Mouse (Mus musculus) midbrain, embryonic 15.5 days (tissue): ENCODE data around the gene Nptxr. TPM values are rescaled to one million over a fixed set of nuclear protein-coding genes. Genes with fewer than 3 reads are reported as not detected.

Experiments
- ATAC-seq: fragments of 200-750 bp; cut with Nextera tagmentation; replicated peaks from 2 replicates; pipeline ENCODE4 v1.8.0; 2017; ENCODE audit warnings: moderate TSS enrichment
- H3K27ac ChIP-seq: fragments of 300-500 bp; sonication (generic); 2 replicates; pipeline ENCODE4 v1.5.1; 2015; ENCODE audit warnings: mild to moderate bottlenecking, inconsistent platforms
- H3K27me3 ChIP-seq: fragments of 300-500 bp; sonication (generic); replicated peaks from 2 replicates; pipeline ENCODE4 v1.6.1; 2015; ENCODE audit warnings: inconsistent platforms
- H3K36me3 ChIP-seq: fragments of 300-500 bp; sonication (generic); replicated peaks from 2 replicates; pipeline ENCODE4 v1.6.1; 2015; ENCODE audit warnings: inconsistent platforms
- H3K4me1 ChIP-seq: fragments of 300-500 bp; sonication (generic); 2 replicates; pipeline ENCODE4 v1.6.1; 2015; ENCODE audit warnings: inconsistent platforms
- H3K4me2 ChIP-seq: fragments of 300-500 bp; sonication (generic); 2 replicates; pipeline ENCODE4 v1.6.1; 2015; ENCODE audit warnings: inconsistent platforms, mild to moderate bottlenecking, moderate library complexity
- H3K4me3 ChIP-seq: fragments of 300-500 bp; sonication (generic); 2 replicates; pipeline ENCODE4 v1.5.1; 2015; ENCODE audit warnings: mild to moderate bottlenecking, inconsistent platforms
- H3K9ac ChIP-seq: fragments of 300-500 bp; sonication (generic); 2 replicates; pipeline ENCODE4 v1.6.1; 2015; ENCODE audit warnings: mild to moderate bottlenecking, inconsistent platforms
- H3K9me3 ChIP-seq: fragments of 300-500 bp; sonication (generic); 2 replicates; pipeline ENCODE4 v1.6.1; 2016; ENCODE audit warnings: inconsistent platforms
- WGBS: fragments of 180-500 bp; shearing (Covaris S2); methylation state at CpG from one replicate; pipeline ENCODE4 v1.1.7; 2015; ENCODE audit warnings: mixed read lengths; 5-methylcytosine and 5-hydroxymethylcytosine counted together
- polyA plus RNA-seq: library from polyadenylated mRNA; unstranded; fragments of >200 nt; fragmentation: Nextera tagmentation; extraction: Ambion mirVana; gene quantifications from 2 replicates; pipeline ENCODE4 v1.2.1, GENCODE M21; 2015

Gene Nptxr
- polyA plus RNA-seq, 1 experiment from 2014 or later = 54.8 TPM

DNA sequence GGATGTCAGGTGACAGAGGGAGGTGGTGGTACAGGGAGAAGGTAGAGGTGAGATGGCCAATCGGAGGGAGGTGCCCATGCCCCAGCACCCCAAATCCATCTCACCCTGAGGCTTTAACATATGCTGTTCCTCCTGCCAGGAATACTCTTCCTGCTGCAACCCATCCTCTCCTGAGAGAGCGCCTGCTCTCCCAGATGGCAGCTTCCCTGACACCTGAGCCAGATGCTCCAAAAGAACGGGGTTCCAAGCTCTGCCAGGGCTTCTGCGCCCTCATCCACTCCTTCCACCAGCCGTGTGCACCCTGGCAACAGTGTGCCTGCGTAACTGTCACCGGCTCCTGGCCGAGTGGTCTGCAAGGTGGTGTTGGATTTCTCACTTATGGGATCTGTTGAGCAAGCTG, 6.9 kb downstream of the Nptxr start:
- H3K9me3 ChIP-seq = no peaks in the 10 kb centered on the region
- ATAC-seq = no peak
- no peak overlapping the region for H3K9ac ChIP-seq
- H3K27me3 ChIP-seq = peaks cover 14% of the 10 kb centered on the region; the same call in 1 of the 2 replicates
- 89% methylated on average over 8 of the region's 8 CpGs for WGBS
- peaks cover 13% of the 10 kb centered on the region for H3K4me1 ChIP-seq
- no peak overlapping the region for H3K4me2 ChIP-seq
- H3K4me3 ChIP-seq = no peak overlapping the region
- no peaks in the 10 kb centered on the region for H3K36me3 ChIP-seq
- H3K27ac ChIP-seq = no peak overlapping the region

DNA sequence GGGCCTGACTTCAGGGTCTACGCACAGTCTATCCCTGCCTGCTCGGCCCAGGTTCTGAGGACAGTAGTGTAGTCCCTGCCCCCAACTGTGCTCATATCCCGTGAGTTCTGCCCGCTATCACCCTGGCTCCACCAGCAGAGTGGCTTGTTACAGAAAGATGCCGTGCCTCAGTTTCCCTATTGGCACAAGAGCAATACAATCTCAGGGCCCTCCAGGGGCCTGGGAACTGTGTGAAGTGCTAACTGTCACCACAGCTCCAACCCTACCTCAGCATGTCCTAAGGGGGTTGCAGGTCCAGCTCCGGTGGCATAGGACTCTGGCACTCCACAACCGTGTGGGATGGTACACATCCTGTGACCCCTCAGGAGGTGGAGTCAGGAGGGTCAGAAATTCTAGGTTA, 7.5 kb downstream of the Nptxr start:
- ATAC-seq = no peak
- H3K9me3 ChIP-seq = no peaks in the 10 kb centered on the region

GRCm38 (mm10) chr15:79796256-79796655, 8.3 kb downstream of the Nptxr start:
- H3K27ac ChIP-seq = no peak overlapping the region
- 74% methylated on average over 12 of the region's 12 CpGs for WGBS
- no peak for ATAC-seq
- no peaks in the 10 kb centered on the region for H3K9me3 ChIP-seq
- H3K9ac ChIP-seq = no peak overlapping the region
- no peak overlapping the region for H3K4me3 ChIP-seq
- 0 out of 2 replicates have a peak, but pooled peaks cover 3% of the 10 kb centered on the region for H3K27me3 ChIP-seq
- no peak overlapping the region for H3K4me2 ChIP-seq
- H3K4me1 ChIP-seq = no peaks in the 10 kb centered on the region; the same call in 1 of the 2 replicates
- no peaks in the 10 kb centered on the region for H3K36me3 ChIP-seq

More for the DNA sequence above, 7.5 kb downstream of the Nptxr start:
- Histone ChIP-seq H3K4me1 (peaks cover 7% of the 10 kb centered on the region), H3K27me3 (0 out of 2 replicates have a peak, but pooled peaks cover 8% of the 10 kb centered on the region), H3K4me3 (no peak overlapping the region), H3K9ac (no peak overlapping the region), H3K4me2 (no peak overlapping the region), H3K36me3 (no peaks in the 10 kb centered on the region), H3K27ac (no peak overlapping the region)
- WGBS = 90% methylated on average over 7 of the region's 7 CpGs

DNA sequence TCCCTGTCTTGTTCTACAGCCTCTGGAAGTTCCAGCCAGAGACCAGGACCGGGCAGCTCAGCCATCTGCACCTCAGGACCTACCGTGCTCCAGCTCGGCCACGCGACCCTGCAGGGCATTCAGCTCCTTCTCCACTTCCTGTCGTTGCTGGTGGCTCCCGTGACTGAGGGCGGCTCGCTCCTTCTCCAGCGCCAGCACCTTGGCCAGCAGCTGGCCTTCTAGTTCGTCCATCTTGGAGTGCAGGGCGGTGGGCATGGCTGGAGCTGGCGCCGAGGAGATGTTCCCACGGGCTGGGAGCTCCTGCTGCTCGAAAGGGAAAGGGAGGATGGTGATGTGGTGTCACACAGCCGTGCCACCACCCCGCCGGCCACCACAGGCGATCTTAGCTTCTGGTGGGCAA, 10.4 kb downstream of the Nptxr start:
- 35% methylated on average over 20 of the region's 20 CpGs for WGBS
- Histone ChIP-seq H3K9ac (no peak overlapping the region), H3K27ac (no peak overlapping the region), H3K27me3 (0 out of 2 replicates have a peak, but pooled peaks cover 3% of the 10 kb centered on the region), H3K4me1 (no peaks in the 10 kb centered on the region; the same call in 1 of the 2 replicates), H3K4me3 (no peak overlapping the region), H3K9me3 (no peaks in the 10 kb centered on the region), H3K36me3 (no peaks in the 10 kb centered on the region; the same call in 1 of the 2 replicates), H3K4me2 (no peak overlapping the region)
- ATAC-seq = no peak

GRCm38 (mm10) chr15:79793076-79793475, 11.5 kb downstream of the Nptxr start:
- WGBS = 92% methylated on average over 9 of the region's 9 CpGs

DNA sequence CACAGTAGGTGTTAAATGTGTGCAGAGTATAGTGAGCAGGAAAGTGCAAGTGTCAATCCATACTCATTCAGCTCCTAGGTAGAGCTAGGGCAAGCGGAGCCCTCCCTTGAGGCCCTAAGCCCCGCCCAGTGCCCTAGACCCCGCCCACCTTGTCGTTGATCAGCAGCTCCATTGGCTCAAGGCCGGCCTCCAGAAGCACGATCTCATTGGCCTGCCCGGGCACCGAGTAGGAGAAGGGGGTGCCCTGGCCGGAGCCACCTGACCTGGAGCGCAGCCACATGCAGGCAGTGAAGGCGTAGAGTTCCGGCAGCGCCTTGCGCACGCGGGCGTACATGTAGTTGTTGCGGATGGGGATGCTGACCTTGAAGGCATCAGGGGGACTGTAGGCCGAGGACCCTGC, 12.1 kb downstream of the Nptxr start:
- Histone ChIP-seq H3K9me3 (no peaks in the 10 kb centered on the region), H3K36me3 (no peaks in the 10 kb centered on the region; the same call in 1 of the 2 replicates), H3K4me1 (peaks cover 6% of the 10 kb centered on the region), H3K27me3 (0 out of 2 replicates have a peak, but pooled peaks cover 3% of the 10 kb centered on the region), H3K4me3 (no peak overlapping the region), H3K9ac (no peak overlapping the region), H3K27ac (no peak overlapping the region), H3K4me2 (0 out of 2 replicates have a peak overlapping the region, but pooled peaks have one; percentile 14)
- WGBS = 28% methylated on average over 19 of the region's 19 CpGs
- ATAC-seq = no peak

More at GRCm38 (mm10) chr15:79793076-79793475, 11.5 kb downstream of the Nptxr start:
- no peak overlapping the region for H3K27ac ChIP-seq
- H3K9me3 ChIP-seq = no peaks in the 10 kb centered on the region
- H3K9ac ChIP-seq = no peak overlapping the region
- 0 out of 2 replicates have a peak, but pooled peaks cover 3% of the 10 kb centered on the region for H3K27me3 ChIP-seq
- no peaks in the 10 kb centered on the region; the same call in 1 of the 2 replicates for H3K36me3 ChIP-seq
- ATAC-seq = no peak
- no peak overlapping the region for H3K4me3 ChIP-seq
- no peak overlapping the region for H3K4me2 ChIP-seq
- H3K4me1 ChIP-seq = peaks cover 1% of the 10 kb centered on the region

DNA sequence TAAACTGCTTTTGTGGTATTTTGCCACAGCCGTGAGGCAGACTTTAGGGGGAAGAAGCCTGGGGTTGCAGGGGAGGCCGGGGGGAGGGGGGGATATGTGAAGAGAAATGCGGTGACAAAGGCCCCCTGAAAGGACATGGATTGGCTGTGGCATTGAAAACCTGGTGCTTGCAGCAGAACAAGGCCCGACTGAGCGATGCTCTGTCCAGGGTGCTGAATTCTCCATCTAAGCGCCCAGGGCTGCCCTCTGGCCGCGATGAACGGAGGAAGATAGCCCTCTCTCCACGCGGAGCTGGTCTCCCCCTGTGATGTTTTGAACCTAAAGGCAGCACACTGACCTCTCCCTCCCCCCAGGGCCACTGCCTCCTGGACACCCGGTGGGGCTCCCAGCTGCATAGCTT, 13.1 kb downstream of the Nptxr start:
- Histone ChIP-seq H3K4me2 (no peak overlapping the region), H3K4me3 (no peak overlapping the region), H3K9me3 (no peaks in the 10 kb centered on the region), H3K36me3 (no peaks in the 10 kb centered on the region; the same call in 1 of the 2 replicates), H3K9ac (no peak overlapping the region), H3K27ac (no peak overlapping the region), H3K27me3 (0 out of 2 replicates have a peak, but pooled peaks cover 3% of the 10 kb centered on the region), H3K4me1 (peaks cover 6% of the 10 kb centered on the region)
- ATAC-seq = no peak
- 4% methylated on average over 12 of the region's 12 CpGs for WGBS

DNA sequence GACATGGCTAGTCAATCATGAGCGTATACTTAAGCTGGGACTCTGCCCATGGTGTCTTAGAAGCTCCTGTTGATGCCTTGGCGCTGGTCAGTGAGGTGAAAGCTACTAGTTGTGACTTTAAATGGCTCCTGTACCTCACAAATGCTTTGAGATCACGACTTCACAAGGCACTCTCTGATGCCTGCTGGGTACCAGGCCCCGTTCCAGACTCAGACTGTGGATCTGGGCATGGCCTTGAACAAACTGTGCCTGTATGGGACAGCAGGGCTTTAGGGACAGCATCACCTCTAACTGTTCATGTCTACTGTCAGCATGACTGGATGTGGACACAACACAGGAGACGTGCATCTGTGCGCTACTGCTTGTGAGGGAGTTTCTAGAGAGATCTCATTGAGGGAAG, 13.7 kb downstream of the Nptxr start:
- Histone ChIP-seq H3K4me1 (peaks cover 6% of the 10 kb centered on the region), H3K9ac (no peak overlapping the region), H3K27ac (no peak overlapping the region), H3K9me3 (no peaks in the 10 kb centered on the region), H3K4me2 (no peak overlapping the region), H3K4me3 (no peak overlapping the region), H3K27me3 (0 out of 2 replicates have a peak, but pooled peaks cover 3% of the 10 kb centered on the region), H3K36me3 (no peaks in the 10 kb centered on the region; the same call in 1 of the 2 replicates)
- WGBS = 83% methylated on average over 6 of the region's 6 CpGs
- no peak for ATAC-seq

DNA sequence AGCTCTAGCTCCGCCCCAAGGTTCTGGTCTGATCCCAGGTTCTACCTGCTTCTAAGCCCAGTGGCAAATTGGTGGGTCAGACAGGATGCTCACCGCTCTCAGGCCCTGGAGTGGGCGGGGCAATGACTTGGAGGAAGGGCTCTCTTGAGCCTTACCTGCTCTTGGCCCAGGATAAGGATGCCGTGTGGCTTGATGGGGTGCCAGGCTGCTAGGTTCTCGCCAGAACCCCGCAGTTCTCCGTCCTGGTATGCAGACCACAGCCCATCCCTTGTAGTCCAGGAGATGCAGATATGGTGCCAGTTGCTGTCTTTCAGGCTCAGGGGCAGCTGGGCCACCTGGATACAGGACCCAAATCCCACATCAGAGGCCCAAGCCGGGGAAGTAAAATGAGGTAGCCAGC, 14.5 kb downstream of the Nptxr start:
- no peak for ATAC-seq
- 0 out of 2 replicates have a peak, but pooled peaks cover 3% of the 10 kb centered on the region for H3K27me3 ChIP-seq
- peaks cover 6% of the 10 kb centered on the region for H3K4me1 ChIP-seq
- H3K4me2 ChIP-seq = no peak overlapping the region
- H3K9ac ChIP-seq = no peak overlapping the region
- no peaks in the 10 kb centered on the region; the same call in 1 of the 2 replicates for H3K36me3 ChIP-seq
- 62% methylated on average over 8 of the region's 8 CpGs for WGBS
- no peak overlapping the region for H3K4me3 ChIP-seq
- no peak overlapping the region for H3K27ac ChIP-seq
- H3K9me3 ChIP-seq = no peaks in the 10 kb centered on the region

- 30% methylated on average over 8 of the region's 8 CpGs for WGBS
- H3K4me3 ChIP-seq = no peak overlapping the region
- no peaks in the 10 kb centered on the region for H3K9me3 ChIP-seq
- H3K27ac ChIP-seq = peak overlapping the region; percentile 5; the same call in 1 of the 2 replicates
- no peaks in the 10 kb centered on the region for H3K27me3 ChIP-seq
- no peaks in the 10 kb centered on the region; the same call in 1 of the 2 replicates for H3K36me3 ChIP-seq
- H3K4me1 ChIP-seq = peaks cover 6% of the 10 kb centered on the region
- ATAC-seq = 0 out of 2 replicates have a peak, but pooled peaks have one; percentile 28
- no peak overlapping the region for H3K4me2 ChIP-seq
- H3K9ac ChIP-seq = no peak overlapping the region
Measured at GRCm38 (mm10) chr15:79787815-79788214, 16.8 kb downstream of the Nptxr start.

DNA sequence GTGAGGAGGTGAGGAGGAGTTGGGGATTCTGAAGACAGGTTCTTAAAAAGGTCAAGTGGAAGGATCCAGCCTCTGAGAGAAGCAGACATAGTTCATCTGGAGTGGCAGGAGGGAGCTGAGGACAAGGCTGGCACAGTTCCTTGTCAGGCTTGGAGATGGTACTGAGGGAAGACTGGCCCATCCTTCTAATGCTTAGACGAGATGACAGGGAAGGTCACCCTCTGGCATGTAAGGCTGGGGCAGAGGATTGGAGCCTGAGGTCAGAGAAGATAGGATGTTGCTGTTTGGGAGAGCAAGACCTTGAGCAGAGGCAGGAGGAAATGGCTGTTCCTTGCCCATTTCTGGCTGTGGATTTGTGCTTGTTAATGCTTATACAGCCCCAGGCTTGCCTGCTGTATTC, 19.5 kb downstream of the Nptxr start:
- H3K9ac ChIP-seq = no peak overlapping the region
- peaks cover 6% of the 10 kb centered on the region for H3K4me1 ChIP-seq
- no peaks in the 10 kb centered on the region for H3K9me3 ChIP-seq
- 67% methylated on average over 1 of the region's 1 CpGs for WGBS
- no peak overlapping the region for H3K4me3 ChIP-seq
- no peak overlapping the region for H3K4me2 ChIP-seq
- no peak overlapping the region for H3K27ac ChIP-seq
- H3K27me3 ChIP-seq = no peaks in the 10 kb centered on the region
- no peak for ATAC-seq
- no peaks in the 10 kb centered on the region; the same call in 1 of the 2 replicates for H3K36me3 ChIP-seq

- no peak within 1 kb of the TSS for H3K4me2 ChIP-seq
- H3K4me1 ChIP-seq = peaks cover 21% of the 10 kb centered on the region
- H3K4me3 ChIP-seq = no peak within 1 kb of the TSS
- no peaks in the 10 kb centered on the region for H3K9me3 ChIP-seq
- no peak within 1 kb of the TSS for H3K9ac ChIP-seq
- ATAC-seq = no peak
- no peaks in the 10 kb centered on the region for H3K36me3 ChIP-seq
- H3K27ac ChIP-seq = no peak within 1 kb of the TSS
- no peaks in the 10 kb centered on the region for H3K27me3 ChIP-seq
Measured at GRCm38 (mm10) chr15:79777749-79778148, 26.8 kb downstream of the Nptxr start, which contains the start of gene Dnal4. TSS of gene Dnal4 (minus strand) at chr15:79777849.

- Histone ChIP-seq H3K4me1 (peaks cover 34% of the 10 kb centered on the region), H3K27me3 (no peaks in the 10 kb centered on the region), H3K4me3 (no peak overlapping the region), H3K36me3 (no peaks in the 10 kb centered on the region), H3K9me3 (no peaks in the 10 kb centered on the region), H3K4me2 (no peak overlapping the region), H3K27ac (no peak overlapping the region), H3K9ac (no peak overlapping the region)
- ATAC-seq = no peak
- 70% methylated on average over 7 of the region's 7 CpGs for WGBS
Measured at GRCm38 (mm10) chr15:79775662-79776061, 28.9 kb downstream of the Nptxr start.
